ENCODE assay signal across 30 mouse cellular contexts in genomic region chr4:125498866-125499265, GRCm38 (mm10). TPM values are rescaled to one million over a fixed set of nuclear protein-coding genes. Genes with fewer than 3 reads are reported as not detected.
DNase-seq lines count a peak whose midpoint lies in the region; ATAC-seq lines count a peak whose summit lies in the region.
"Had no signal": no experiment of that assay in that cellular context is flagged by ENCODE, and none has a peak within 500 bp of the region (broad histone marks: within the 10 kb centered on the region; RNA-seq: fewer than 3 reads in every experiment).

No protein-coding gene starts in this region.

- H3K27ac ChIP-seq in forebrain, embryonic 14.5 days (ENCODE audit: low read depth, low read length) = no peak overlapping the region
- no peak overlapping the region for H3K27ac ChIP-seq in forebrain, embryonic 12.5 days
- no peak overlapping the region for H3K27ac ChIP-seq in midbrain, embryonic 14.5 days (replicated peaks; ENCODE audit: low read depth, low read length)
- no peak overlapping the region for H3K27ac ChIP-seq in midbrain, embryonic 10.5 days (replicated peaks)
- H3K27ac ChIP-seq in forebrain, embryonic 16.5 days (ENCODE audit: low read length) = no peak overlapping the region
- H3K27ac ChIP-seq in neural tube, embryonic 14.5 days (ENCODE audit: low read depth, low read length) = no peak overlapping the region
- H3K27ac ChIP-seq: embryonic facial prominence, embryonic 12.5 days; heart, adult 2 months; heart, embryonic 13.5 days; kidney, postnatal 0 days; limb, embryonic 10.5 days; macrophage had no signal

- no peak overlapping the region for H3K4me3 ChIP-seq in forebrain, embryonic 14.5 days (ENCODE audit: low read depth, low read length)
- H3K4me3 ChIP-seq in forebrain, embryonic 12.5 days (replicated peaks) = no peak overlapping the region
- H3K4me3 ChIP-seq in midbrain, embryonic 14.5 days (replicated peaks; ENCODE audit: low read depth, low read length) = no peak overlapping the region
- H3K4me3 ChIP-seq in midbrain, embryonic 10.5 days = no peak overlapping the region
- no peak overlapping the region for H3K4me3 ChIP-seq in forebrain, embryonic 16.5 days (replicated peaks; ENCODE audit: low read length)
- no peak overlapping the region for H3K4me3 ChIP-seq in neural tube, embryonic 14.5 days (ENCODE audit: low read depth, low read length)
- H3K4me3 ChIP-seq: embryonic facial prominence, embryonic 12.5 days; heart, adult 2 months; heart, embryonic 13.5 days; limb, embryonic 10.5 days; myocyte had no signal

- H3K4me2 ChIP-seq in forebrain, embryonic 14.5 days (ENCODE audit: low read length) = peak overlapping the region; percentile 4; the same call in 1 of the 2 replicates
- no peak overlapping the region for H3K4me2 ChIP-seq in forebrain, embryonic 12.5 days
- H3K4me2 ChIP-seq in midbrain, embryonic 14.5 days (ENCODE audit: low read length) = 0 out of 2 replicates have a peak overlapping the region, but pooled peaks have one; percentile 8
- peak overlapping the region; percentile 0; the same call in 1 of the 2 replicates for H3K4me2 ChIP-seq in forebrain, embryonic 16.5 days (ENCODE audit: low read length)
- 0 out of 2 replicates have a peak overlapping the region, but pooled peaks have one; percentile 18 for H3K4me2 ChIP-seq in neural tube, embryonic 14.5 days (ENCODE audit: low read depth, low read length)
- H3K4me2 ChIP-seq: embryonic facial prominence, embryonic 12.5 days; heart, embryonic 13.5 days had no signal

- H3K4me1 ChIP-seq in forebrain, embryonic 14.5 days (ENCODE audit: control insufficient read depth, insufficient read depth, low read length) = peaks cover 21% of the 10 kb centered on the region; the same call in 1 of the 2 replicates
- H3K4me1 ChIP-seq in forebrain, embryonic 12.5 days = peaks cover 47% of the 10 kb centered on the region
- H3K4me1 ChIP-seq in midbrain, embryonic 14.5 days (ENCODE audit: control insufficient read depth, insufficient read depth, low read length) = peaks cover 32% of the 10 kb centered on the region
- H3K4me1 ChIP-seq in midbrain, embryonic 10.5 days = peaks cover 46% of the 10 kb centered on the region
- H3K4me1 ChIP-seq in forebrain, embryonic 16.5 days (replicated peaks; ENCODE audit: control insufficient read depth, insufficient read depth, low read length) = peaks cover 39% of the 10 kb centered on the region
- H3K4me1 ChIP-seq in neural tube, embryonic 14.5 days (ENCODE audit: control insufficient read depth, insufficient read depth, low read length) = 0 out of 2 replicates have a peak, but pooled peaks cover 13% of the 10 kb centered on the region
- H3K4me1 ChIP-seq: embryonic facial prominence, embryonic 12.5 days; limb, embryonic 10.5 days had no signal

- DNase-seq in forebrain, embryonic 14.5 days (ENCODE audit: low spot score) = no peak
- DNase-seq in midbrain, embryonic 14.5 days = no peak
- DNase-seq in midbrain, embryonic 10.5 days (ENCODE audit: low spot score) = no peak
- DNase-seq in kidney, adult 18-20 months = no peak
- no peak for DNase-seq in layer of hippocampus, adult 11-12 months (ENCODE audit: low spot score)
- DNase-seq: adrenal gland, adult 8-10 months; cerebellum, adult 11-12 months; cerebellum, postnatal 14 days; gastrocnemius, postnatal 36 days; heart, adult 2 months; kidney, adult 2 months; retina, postnatal 1 day; right cerebral cortex, postnatal 25 days; spleen, adult 18-20 months; thymus, postnatal 14 days had no signal

- peaks cover 35% of the 10 kb centered on the region for H3K27me3 ChIP-seq in forebrain, embryonic 14.5 days (replicated peaks; ENCODE audit: control insufficient read depth, insufficient read depth, low read length)
- peaks cover 75% of the 10 kb centered on the region for H3K27me3 ChIP-seq in forebrain, embryonic 12.5 days
- H3K27me3 ChIP-seq in midbrain, embryonic 14.5 days (ENCODE audit: control insufficient read depth, insufficient read depth, low read length) = peaks cover 17% of the 10 kb centered on the region
- H3K27me3 ChIP-seq in midbrain, embryonic 10.5 days (ENCODE audit: low read depth, poor library complexity, severe bottlenecking) = peaks cover 69% of the 10 kb centered on the region
- peaks cover 28% of the 10 kb centered on the region for H3K27me3 ChIP-seq in forebrain, embryonic 16.5 days (replicated peaks; ENCODE audit: control insufficient read depth, insufficient read depth, low read length)
- H3K27me3 ChIP-seq in neural tube, embryonic 14.5 days (ENCODE audit: control insufficient read depth, insufficient read depth, low read length) = peaks cover 6% of the 10 kb centered on the region; the same call in 1 of the 2 replicates

- no peaks in the 10 kb centered on the region for H3K36me3 ChIP-seq in forebrain, embryonic 14.5 days (ENCODE audit: control insufficient read depth, insufficient read depth, low read length)
- no peaks in the 10 kb centered on the region for H3K36me3 ChIP-seq in forebrain, embryonic 12.5 days (replicated peaks)
- H3K36me3 ChIP-seq in midbrain, embryonic 14.5 days (ENCODE audit: control insufficient read depth, insufficient read depth, low read length) = no peaks in the 10 kb centered on the region
- H3K36me3 ChIP-seq in midbrain, embryonic 10.5 days = no peaks in the 10 kb centered on the region
- no peaks in the 10 kb centered on the region for H3K36me3 ChIP-seq in forebrain, embryonic 16.5 days (ENCODE audit: control insufficient read depth, insufficient read depth)
- no peaks in the 10 kb centered on the region for H3K36me3 ChIP-seq in neural tube, embryonic 14.5 days (ENCODE audit: control insufficient read depth, insufficient read depth, low read length)
- H3K36me3 ChIP-seq: embryonic facial prominence, embryonic 12.5 days; G1E; heart, embryonic 13.5 days; limb, embryonic 10.5 days had no signal

- no peaks in the 10 kb centered on the region for H3K9me3 ChIP-seq in forebrain, embryonic 14.5 days (replicated peaks; ENCODE audit: control insufficient read depth, low read length)
- no peaks in the 10 kb centered on the region for H3K9me3 ChIP-seq in forebrain, embryonic 12.5 days
- H3K9me3 ChIP-seq in midbrain, embryonic 14.5 days (ENCODE audit: control insufficient read depth, low read length) = no peaks in the 10 kb centered on the region
- no peaks in the 10 kb centered on the region for H3K9me3 ChIP-seq in midbrain, embryonic 10.5 days (replicated peaks)
- H3K9me3 ChIP-seq in forebrain, embryonic 16.5 days (ENCODE audit: control insufficient read depth, low read length) = no peaks in the 10 kb centered on the region
- no peaks in the 10 kb centered on the region for H3K9me3 ChIP-seq in neural tube, embryonic 14.5 days (ENCODE audit: control insufficient read depth, low read length)
- H3K9me3 ChIP-seq: embryonic facial prominence, embryonic 12.5 days; heart, embryonic 13.5 days; limb, embryonic 10.5 days had no signal

- no peak overlapping the region for H3K9ac ChIP-seq in forebrain, embryonic 14.5 days (ENCODE audit: low read length)
- no peak overlapping the region for H3K9ac ChIP-seq in forebrain, embryonic 12.5 days
- H3K9ac ChIP-seq in midbrain, embryonic 14.5 days (replicated peaks; ENCODE audit: low read length) = no peak overlapping the region
- H3K9ac ChIP-seq in forebrain, embryonic 16.5 days (replicated peaks; ENCODE audit: low read depth, low read length) = no peak overlapping the region
- H3K9ac ChIP-seq in neural tube, embryonic 14.5 days (replicated peaks; ENCODE audit: low read depth, low read length) = no peak overlapping the region
- H3K9ac ChIP-seq: embryonic facial prominence, embryonic 12.5 days; heart, embryonic 13.5 days had no signal

- 6% methylated on average over 6 of the region's 6 CpGs for WGBS in forebrain, embryonic 14.5 days
- WGBS in forebrain, embryonic 12.5 days = 11% methylated on average over 6 of the region's 6 CpGs
- 17% methylated on average over 6 of the region's 6 CpGs for WGBS in midbrain, embryonic 14.5 days
- WGBS in midbrain, embryonic 10.5 days = 8% methylated on average over 6 of the region's 6 CpGs
- WGBS in forebrain, embryonic 16.5 days = 5% methylated on average over 6 of the region's 6 CpGs
- 4% methylated on average over 6 of the region's 6 CpGs for WGBS in neural tube, embryonic 14.5 days

- ATAC-seq in forebrain, embryonic 14.5 days = no peak
- no peak for ATAC-seq in forebrain, embryonic 12.5 days (ENCODE audit: low FRiP score)
- ATAC-seq in midbrain, embryonic 14.5 days (ENCODE audit: low FRiP score, low TSS enrichment) = no peak
- no peak for ATAC-seq in forebrain, embryonic 16.5 days
- ATAC-seq in neural tube, embryonic 14.5 days (ENCODE audit: low read depth) = no peak
- ATAC-seq: activated CD4-positive, CD25-positive, alpha-beta regulatory T cell, adult 4 months; inflammation-experienced regulatory T-cells, adult 6 months; Patski had no signal

RNA-seq across cellular contexts. Expression of gene Grik3, which starts 8.4 kb away (rescaled TPM):
- 4.3 and 5.7 TPM in 2 replicates for polyA plus RNA-seq in forebrain, embryonic 14.5 days (2014; fragmentation: Nextera tagmentation; extraction: Ambion mirVana)
- 2.8 and 4.2 TPM in 2 replicates for polyA plus RNA-seq in forebrain, embryonic 12.5 days (2016; fragmentation: Nextera tagmentation; extraction: Ambion mirVana)
- polyA plus RNA-seq in midbrain, embryonic 14.5 days (2014; fragmentation: Nextera tagmentation; extraction: Ambion mirVana) = 4.5 and 4.9 TPM in 2 replicates
- 0.31 and 0.34 TPM in 2 replicates for polyA plus RNA-seq in midbrain, embryonic 10.5 days (2016; fragmentation: Nextera tagmentation; extraction: Ambion mirVana)
- 7.5 and 8.0 TPM in 2 replicates for polyA plus RNA-seq in forebrain, embryonic 16.5 days (2015; fragmentation: Nextera tagmentation; extraction: Ambion mirVana)
- polyA plus RNA-seq in neural tube, embryonic 14.5 days (2014; fragmentation: Nextera tagmentation; extraction: Ambion mirVana) = 6.1 and 8.0 TPM in 2 replicates
- polyA plus RNA-seq: activated CD4-positive, CD25-positive, alpha-beta regulatory T cell, adult 4 months; G1E; inflammation-experienced regulatory T-cells, adult 6 months; limb, embryonic 10.5 days; liver, embryonic 16.5 days; lung, embryonic 16.5 days; macrophage; myocyte; Patski had no signal
